Mouse (Mus musculus): ENCODE measurements around the gene Plekhs1.
"Not testable (repeated sequence)": the region's sequence is repeated elsewhere in the genome, so short reads cannot be mapped to it uniquely, and the experiment has no call there.

Plekhs1 gene

GRCm38 (mm10) chr19:56459154-56460050 lies 2.0 kb upstream of the Plekhs1 start:
- DNase-seq, result no peak

GRCm38 (mm10) chr19:56460241-56460640 lies 1.2 kb upstream of the Plekhs1 start:
- DNase-seq, result no peak

GRCm38 (mm10) chr19:56462786-56463185 lies 1.3 kb downstream of the Plekhs1 start:
- DNase-seq, result no peak

DNA sequence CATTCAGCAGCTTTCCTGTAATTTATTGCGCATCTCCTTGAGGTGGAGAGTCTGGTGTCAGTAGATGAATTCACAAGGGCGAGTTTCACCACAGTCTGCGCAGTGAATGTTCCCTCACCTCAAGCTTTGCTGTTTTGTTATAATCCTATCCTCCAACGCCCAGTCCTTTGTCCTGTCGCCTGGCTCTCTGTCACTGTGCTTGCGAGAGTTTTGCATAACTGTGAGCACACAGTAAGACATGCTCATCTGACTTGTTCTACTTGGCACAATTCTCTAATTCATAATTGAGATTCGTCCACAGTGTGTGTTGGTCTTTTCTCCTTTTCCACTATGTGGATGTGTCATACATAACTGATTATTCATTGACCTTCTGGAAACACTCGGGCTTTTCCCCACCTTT lies 5.0 kb downstream of the Plekhs1 start:
- no peak for DNase-seq

GRCm38 (mm10) chr19:56470286-56471020 lies 9.0 kb downstream of the Plekhs1 start:
- no peak for DNase-seq

DNA sequence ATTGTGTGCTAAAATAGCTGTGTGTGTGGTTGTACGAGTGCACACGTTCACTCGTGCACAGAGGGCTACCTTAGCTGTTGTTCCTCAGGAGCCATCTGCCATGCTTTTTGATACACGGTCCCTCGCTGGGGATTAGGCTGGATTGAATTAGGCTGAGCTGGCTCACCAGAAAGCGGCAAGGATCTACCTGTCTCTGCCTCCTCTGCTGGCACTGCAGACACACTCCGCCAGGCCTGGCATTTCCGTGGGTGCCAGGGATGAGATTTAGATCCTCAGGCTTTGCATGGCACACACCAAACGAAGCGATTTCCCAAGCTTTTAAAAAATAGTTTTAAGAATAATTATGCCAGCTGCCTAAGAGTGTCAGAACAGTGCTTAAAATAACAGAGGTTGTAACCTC lies 10.5 kb downstream of the Plekhs1 start:
- peak; percentile 44 for DNase-seq

DNA sequence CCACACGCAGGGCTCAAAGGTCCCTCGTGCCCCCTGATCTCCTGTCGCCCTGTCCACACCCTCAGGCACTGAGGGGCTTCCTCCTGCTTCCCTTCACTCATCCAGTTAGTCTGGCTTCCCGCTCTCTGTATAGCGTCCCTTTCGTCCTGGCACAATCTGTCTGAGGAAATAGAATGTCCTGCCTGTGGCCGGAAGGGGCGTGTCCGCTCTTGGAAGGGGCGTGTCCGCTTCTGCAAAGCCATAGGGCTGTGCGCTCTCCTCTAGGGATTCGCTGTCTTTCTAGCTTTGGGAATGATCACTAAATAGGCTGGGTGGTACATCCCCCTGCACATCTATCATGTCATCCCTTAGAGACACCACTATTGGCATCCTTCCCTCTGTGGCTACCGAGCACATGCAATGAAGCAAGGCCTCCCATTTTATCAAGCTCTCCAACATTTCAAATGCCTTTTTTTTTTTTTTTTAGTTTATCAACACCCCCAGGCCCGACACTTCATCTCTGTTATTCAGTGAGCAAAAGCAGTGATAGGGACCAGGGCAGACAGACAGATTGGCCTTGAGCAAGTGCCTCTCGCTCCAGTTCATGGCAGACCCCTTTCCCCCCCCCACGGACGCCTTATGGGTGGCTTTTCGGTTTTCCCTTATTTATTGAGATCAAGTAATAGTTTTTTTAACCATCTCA lies 13.6 kb downstream of the Plekhs1 start:
- peak; percentile 27 for DNase-seq

GRCm38 (mm10) chr19:56476546-56476945 lies 15.1 kb downstream of the Plekhs1 start:
- peak; percentile 49 for DNase-seq

DNA sequence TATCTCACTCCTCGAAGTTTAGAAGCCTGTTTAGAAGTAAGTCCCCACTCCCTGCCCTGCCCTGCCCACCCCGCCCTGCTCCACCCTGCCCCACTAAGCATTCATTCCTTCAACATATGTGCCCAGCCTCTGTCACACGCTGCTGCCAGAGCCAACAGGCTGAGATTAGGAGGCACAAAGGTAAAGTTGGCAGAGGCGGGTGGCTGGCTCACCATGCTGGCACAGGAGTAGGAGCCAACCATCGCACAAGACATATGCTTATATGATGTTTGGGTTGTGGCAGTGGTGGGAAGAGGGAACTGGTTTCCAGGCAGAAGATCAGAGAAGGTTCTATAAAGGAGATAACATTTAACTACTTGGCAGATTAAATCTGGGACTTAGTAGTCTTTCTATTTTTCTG lies 15.8 kb downstream of the Plekhs1 start:
- no peak for DNase-seq

DNA sequence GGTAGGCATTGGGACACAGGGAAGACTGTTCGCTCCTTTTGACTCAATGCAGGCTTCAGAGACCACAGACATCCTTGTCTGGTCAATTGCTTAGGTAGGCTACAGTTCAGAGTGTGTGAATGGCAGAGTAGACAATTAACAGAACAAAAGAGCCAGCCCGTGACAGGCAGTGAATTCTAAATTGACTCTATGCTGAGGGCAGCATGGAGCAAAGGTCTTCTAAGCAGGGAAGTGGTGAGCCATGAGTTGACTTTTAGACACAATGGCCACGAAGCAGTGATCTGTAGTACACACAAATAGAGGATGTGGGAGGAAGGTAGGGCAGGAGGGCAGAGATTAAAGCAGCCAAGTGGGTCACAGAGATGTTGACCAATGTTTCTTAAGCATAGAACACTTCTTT lies 16.4 kb downstream of the Plekhs1 start:
- no peak for DNase-seq

DNA sequence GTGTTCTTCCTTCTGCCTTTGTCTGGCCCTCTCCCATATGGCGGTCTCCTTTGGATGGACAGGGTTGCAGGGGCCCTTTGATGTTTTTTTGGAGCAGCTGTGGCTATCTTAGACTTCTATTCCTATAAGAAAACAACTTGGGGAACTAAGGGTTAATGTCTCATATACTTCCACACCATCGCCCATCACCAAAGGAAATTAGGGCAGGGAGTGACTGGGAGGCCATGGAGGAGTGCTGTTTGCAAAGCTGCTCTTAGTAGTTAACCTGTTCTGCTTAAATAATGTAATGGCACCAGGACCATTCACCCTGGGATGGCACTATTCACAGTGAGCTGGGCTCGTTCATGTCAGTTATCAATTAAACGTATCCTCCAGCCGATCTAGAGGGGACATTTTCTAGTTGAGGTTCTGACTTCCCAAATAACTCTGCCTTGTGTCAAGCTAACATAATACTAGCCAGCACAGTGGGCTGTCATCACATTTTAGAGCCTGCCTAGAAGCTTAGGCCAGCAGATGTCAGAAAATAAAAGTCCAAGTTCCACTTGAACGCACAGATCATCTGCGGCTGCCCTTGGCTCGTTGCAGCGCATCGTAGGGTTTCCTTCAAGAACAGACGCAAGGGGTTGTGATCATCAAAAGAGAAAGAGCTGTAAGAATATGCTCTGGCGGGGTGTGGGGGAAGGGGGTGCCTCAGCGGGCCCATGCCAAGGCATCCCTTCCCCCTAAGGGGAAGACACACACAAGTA lies 23.4 kb downstream of the Plekhs1 start:
- peak; percentile 68 for DNase-seq

DNA sequence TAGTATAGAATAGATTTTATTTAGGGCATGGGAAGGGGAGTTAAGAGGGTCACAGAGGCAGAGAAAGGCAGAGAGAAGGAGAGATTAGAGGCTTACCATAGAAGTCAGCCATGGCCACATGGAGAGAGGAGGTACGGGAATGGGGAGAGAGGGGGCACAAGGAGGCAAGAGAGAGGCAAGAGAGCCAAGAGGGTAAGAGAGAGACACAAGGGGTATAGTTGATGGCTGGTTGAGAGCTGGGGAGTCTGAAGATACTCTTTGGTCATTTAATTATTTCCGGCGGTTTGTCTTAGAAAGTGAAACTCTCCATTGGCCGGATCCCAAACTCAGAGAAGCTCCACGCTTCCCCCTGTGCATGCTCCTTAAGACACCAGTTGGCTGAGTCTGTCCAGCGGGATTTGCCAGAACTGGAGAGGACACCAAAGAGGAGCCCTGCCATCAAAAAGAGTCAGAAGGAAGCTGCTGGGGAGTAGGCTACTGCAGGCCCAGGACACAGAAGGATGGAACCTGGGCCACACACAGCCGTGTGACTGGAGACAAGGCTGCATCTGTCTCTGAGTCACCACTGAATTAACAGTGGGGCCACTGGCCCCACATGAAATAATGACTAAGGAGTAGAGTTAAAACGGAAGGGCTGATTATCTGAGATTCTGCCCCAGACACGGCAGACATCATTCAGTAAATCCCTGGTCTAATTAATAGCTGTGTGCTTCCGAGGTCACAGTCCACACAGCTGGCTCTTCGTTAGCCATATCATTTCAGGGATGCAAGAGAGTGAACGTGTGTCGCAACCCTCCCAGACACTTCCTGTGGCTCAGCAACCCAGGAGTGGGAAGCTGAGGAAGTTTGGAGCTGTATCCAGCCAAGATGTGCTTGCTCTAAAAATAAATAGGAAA lies 24.2 kb downstream of the Plekhs1 start:
- DNase-seq, result peak; percentile 84

GRCm38 (mm10) chr19:56486926-56487325 lies 25.5 kb downstream of the Plekhs1 start:
- no peak for DNase-seq

DNA sequence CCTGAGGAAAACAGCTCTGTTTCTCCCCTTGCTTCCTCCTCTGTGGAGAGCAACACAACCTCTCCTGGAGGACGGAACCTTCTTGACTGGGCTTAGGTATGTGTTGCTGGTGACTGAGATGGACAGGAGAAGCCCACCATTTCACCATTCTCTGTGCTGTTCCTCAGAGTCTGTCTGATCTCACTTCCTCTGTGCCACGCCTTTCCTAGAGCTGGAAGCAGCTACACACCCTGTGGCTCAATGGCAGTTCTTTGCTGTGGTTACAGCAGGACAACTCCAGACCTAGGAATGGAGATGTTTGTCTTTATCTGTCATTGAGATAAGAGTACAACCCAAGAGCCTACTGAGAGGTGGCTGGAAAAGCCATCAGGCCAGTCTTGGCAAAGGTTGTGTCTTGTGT lies 25.9 kb downstream of the Plekhs1 start:
- no peak for DNase-seq

DNA sequence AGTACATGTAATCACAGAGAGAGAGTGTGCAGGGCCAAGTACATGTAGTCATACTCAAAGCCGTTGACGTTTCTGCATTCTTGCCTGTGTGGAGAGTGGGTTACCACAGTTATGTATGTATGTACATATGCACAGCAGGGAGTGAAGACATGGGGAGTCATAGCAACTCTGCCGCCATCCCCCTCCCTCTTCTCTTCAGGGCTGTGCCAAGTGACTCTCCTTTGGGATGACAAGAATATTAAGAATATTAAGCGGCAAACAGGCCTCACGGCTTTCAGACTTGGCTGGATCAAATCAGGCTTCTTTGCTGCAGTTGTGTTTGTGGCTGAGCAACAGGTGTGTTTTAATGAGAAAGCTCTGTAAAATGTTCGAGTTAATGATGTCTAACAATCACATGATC lies 28.2 kb downstream of the Plekhs1 start:
- DNase-seq, result no peak

- not testable (repeated sequence) for DNase-seq
Measured at GRCm38 (mm10) chr19:56494157-56494556, 32.7 kb downstream of the Plekhs1 start.

DNA sequence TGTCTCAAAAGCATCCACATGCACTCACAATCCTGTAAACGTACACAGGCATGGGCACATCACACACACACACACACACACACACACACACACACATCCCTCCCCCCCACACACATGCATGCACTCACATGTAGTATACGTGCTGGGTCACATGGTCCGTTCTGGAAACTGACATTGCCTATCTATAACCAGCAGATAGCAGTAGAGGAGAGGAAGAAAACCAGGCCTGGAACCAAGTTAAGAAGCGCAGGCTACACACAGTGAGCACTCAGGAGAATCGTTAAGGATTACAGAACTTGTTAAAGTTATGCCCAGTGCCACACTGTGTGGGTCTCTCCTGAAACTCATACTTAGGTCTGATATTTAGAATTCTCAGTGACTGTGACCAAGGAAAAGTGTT lies 41.6 kb downstream of the Plekhs1 start:
- DNase-seq, result not testable (repeated sequence)

- DNase-seq, result not testable (repeated sequence)
Measured at GRCm38 (mm10) chr19:56503525-56503924, 42.1 kb downstream of the Plekhs1 start.

DNA sequence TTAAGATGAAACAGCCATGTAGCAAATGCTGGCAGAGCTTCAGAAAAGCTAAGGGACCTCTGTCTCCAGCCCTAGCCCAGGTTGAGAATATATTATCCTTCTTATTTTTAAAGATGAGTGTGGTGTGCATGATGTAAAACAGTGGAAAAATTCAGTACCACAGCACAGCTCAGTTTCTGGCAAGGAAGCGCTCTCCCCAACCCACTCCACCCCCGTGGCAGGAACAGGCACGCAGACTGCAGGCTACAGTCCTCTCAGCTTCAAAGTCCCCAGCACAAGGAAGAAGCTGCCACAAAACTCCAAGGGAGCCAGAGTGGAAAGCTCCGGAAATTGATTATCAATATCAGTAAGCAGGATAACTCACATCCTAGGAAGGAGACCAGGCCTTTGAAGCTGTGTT lies 49.8 kb downstream of the Plekhs1 start:
- DNase-seq, result not testable (repeated sequence)

GRCm38 (mm10) chr19:56513527-56513926 lies 52.1 kb downstream of the Plekhs1 start:
- not testable (repeated sequence) for DNase-seq

- DNase-seq, result not testable (repeated sequence)
Measured at GRCm38 (mm10) chr19:56519408-56519807, 58.0 kb downstream of the Plekhs1 start.

DNA sequence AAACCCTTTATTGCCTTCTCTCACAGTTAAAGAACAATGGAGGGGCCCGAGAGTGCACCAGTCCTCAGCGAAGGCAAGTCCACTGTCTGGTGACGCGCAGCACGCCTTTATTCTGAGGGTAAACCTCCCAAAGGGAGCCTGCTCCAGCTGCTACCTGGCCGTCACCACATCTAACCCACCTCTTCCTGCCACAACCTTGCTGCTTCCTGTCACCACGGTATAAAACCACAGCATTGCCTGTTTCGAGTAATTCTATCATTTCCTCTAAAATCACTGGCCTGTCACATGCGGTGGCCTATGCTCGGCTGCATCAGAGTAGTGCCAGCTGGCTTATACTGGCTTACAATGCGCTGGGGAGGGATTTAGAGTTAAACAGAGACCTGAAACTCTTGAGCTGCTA lies 69.1 kb downstream of the Plekhs1 start:
- not testable (repeated sequence) for DNase-seq
